Mouse (Mus musculus) megakaryocyte, embryonic 14.5 days (primary cell): ENCODE results near the gene Gstm4.

Source experiments
- FLI1 ChIP-seq: IDR thresholded peaks from 2 replicates; pipeline ENCODE4 v1.6.1; 2012; ENCODE audit warnings: low read length, inconsistent platforms, mixed read lengths
- GATA1 ChIP-seq: IDR thresholded peaks from 3 replicates; pipeline ENCODE4 v1.6.1; 2012; ENCODE audit warnings: mixed read lengths, low read length, inconsistent platforms, borderline replicate concordance

DNA sequence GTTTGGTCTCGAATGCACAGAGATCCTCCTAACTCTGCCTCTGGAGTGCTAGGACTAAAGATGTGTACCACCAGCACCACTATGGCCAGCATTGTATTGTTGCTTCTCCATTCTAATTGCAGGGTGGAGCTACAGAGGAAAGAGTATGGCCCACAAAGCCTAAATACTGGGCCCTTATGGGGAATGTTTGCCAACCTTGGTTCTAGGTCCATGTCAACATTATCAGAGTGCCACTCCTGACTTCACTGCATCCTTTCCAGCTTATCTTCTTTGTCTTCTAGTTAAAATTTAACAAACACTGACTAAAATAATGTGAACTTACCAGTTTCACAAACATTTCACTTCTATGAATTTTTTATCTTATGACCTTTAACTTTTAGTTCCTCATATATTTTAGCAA lies 18.1 kb downstream of the Gstm4 start:
- TF ChIP-seq GATA1 = no peak
- no peak for TF ChIP-seq FLI1
